Mouse (Mus musculus): Measurements from ENCODE around the gene Dnah11.

Gene Dnah11

GRCm38 (mm10) chr12:117946823-117947704 is 251.8 kb downstream of the Dnah11 start:
- 80% methylated on average over 5 of the region's 5 CpGs for WGBS

- 62% methylated on average over 7 of the region's 7 CpGs for WGBS
These were observed 256.9 kb downstream of the Dnah11 start for GRCm38 (mm10) chr12:117941947-117942346.

- WGBS, result 69% methylated on average over 2 of the region's 2 CpGs
These were observed 260.6 kb downstream of the Dnah11 start for GRCm38 (mm10) chr12:117938214-117938613.

GRCm38 (mm10) chr12:117932026-117932425 is 266.8 kb downstream of the Dnah11 start:
- 78% methylated on average over 1 of the region's 1 CpGs for WGBS

- WGBS, result 90% methylated on average over 4 of the region's 4 CpGs
These were observed 269.1 kb downstream of the Dnah11 start for GRCm38 (mm10) chr12:117929768-117930167.

- WGBS, result 65% methylated on average over 10 of the region's 10 CpGs
These were observed 282.8 kb downstream of the Dnah11 start for GRCm38 (mm10) chr12:117915826-117916588.

- 57% methylated on average over 10 of the region's 10 CpGs for WGBS
These were observed 284.1 kb downstream of the Dnah11 start for GRCm38 (mm10) chr12:117914613-117915245.

- WGBS, result 90% methylated on average over 1 of the region's 1 CpGs
These were observed 287.4 kb downstream of the Dnah11 start for GRCm38 (mm10) chr12:117911396-117911795.

- WGBS, result 76% methylated on average over 4 of the region's 4 CpGs
These were observed 293.5 kb downstream of the Dnah11 start for GRCm38 (mm10) chr12:117905232-117905840.

GRCm38 (mm10) chr12:117903671-117904070 is 295.2 kb downstream of the Dnah11 start:
- WGBS, result 54% methylated on average over 8 of the region's 8 CpGs

GRCm38 (mm10) chr12:117901352-117901751 is 297.5 kb downstream of the Dnah11 start:
- WGBS, result 81% methylated on average over 2 of the region's 4 CpGs

GRCm38 (mm10) chr12:117900798-117901197 is 298.0 kb downstream of the Dnah11 start:
- WGBS, result 90% methylated on average over 1 of the region's 4 CpGs

GRCm38 (mm10) chr12:117887422-117887821 is 311.4 kb downstream of the Dnah11 start:
- WGBS, result 87% methylated on average over 3 of the region's 3 CpGs

- WGBS, result 94% methylated on average over 2 of the region's 2 CpGs
These were observed 314.2 kb downstream of the Dnah11 start for GRCm38 (mm10) chr12:117884627-117885026.

GRCm38 (mm10) chr12:117878341-117878740 is 320.5 kb downstream of the Dnah11 start:
- 95% methylated on average over 13 of the region's 13 CpGs for WGBS

- 81% methylated on average over 5 of the region's 5 CpGs for WGBS
These were observed 326.6 kb downstream of the Dnah11 start for GRCm38 (mm10) chr12:117872265-117872664.

- WGBS, result 79% methylated on average over 4 of the region's 4 CpGs
These were observed 330.9 kb downstream of the Dnah11 start for GRCm38 (mm10) chr12:117867708-117868564.

GRCm38 (mm10) chr12:117862655-117863054 is 336.2 kb downstream of the Dnah11 start:
- 93% methylated on average over 5 of the region's 5 CpGs for WGBS

GRCm38 (mm10) chr12:117861249-117861648 is 337.6 kb downstream of the Dnah11 start:
- WGBS, result 81% methylated on average over 3 of the region's 3 CpGs

- 84% methylated on average over 7 of the region's 7 CpGs for WGBS
These were observed 338.0 kb downstream of the Dnah11 start for GRCm38 (mm10) chr12:117860840-117861239.

- WGBS, result 85% methylated on average over 6 of the region's 6 CpGs
These were observed 341.0 kb downstream of the Dnah11 start for GRCm38 (mm10) chr12:117857884-117858283.

Data from cerebral cortex, adult 2 months (tissue).